In genomic region chr4:86748336-86749291, GRCm38 (mm10) we compare ENCODE assay signal across 8 mouse cellular contexts. TPM values are rescaled to one million over a fixed set of nuclear protein-coding genes. Genes with fewer than 3 reads are reported as not detected.
DNase-seq lines count a peak whose midpoint lies in the region; ATAC-seq lines count a peak whose summit lies in the region.

Dennd4c (plus strand) TSS chr4:86748555.

- ATAC-seq in hindbrain, embryonic 12.5 days (ENCODE audit: low FRiP score) = peak; percentile 96

- no peaks in the 10 kb centered on the region for H3K36me3 ChIP-seq in hindbrain, embryonic 12.5 days

- WGBS in hindbrain, embryonic 12.5 days = under 1% methylated on average over 79 of the region's 95 CpGs

- H3K4me1 ChIP-seq in hindbrain, embryonic 12.5 days = peaks cover 13% of the 10 kb centered on the region

- peak; percentile 99 for DNase-seq in Muller cell, postnatal 12 days (ENCODE audit: inconsistent ontology term)
- DNase-seq in cerebellum, adult 9-11 months = peak; percentile 91
- DNase-seq in frontal cortex, adult 2 months (ENCODE audit: extremely low spot score in 1 of 2, low spot score in 1 of 2) = peak; percentile 79 to 89
- DNase-seq in layer of hippocampus, postnatal 14 days (ENCODE audit: low spot score in 2 of 2) = peak; percentile 79 to 91
- peak; percentile 97 for DNase-seq in lung, postnatal 14 days
- DNase-seq in retina, adult 2 months (ENCODE audit: low read depth, low spot score) = peak; percentile 78
- DNase-seq in thymus, postnatal 36 days = peak; percentile 95 to 96

- H3K9ac ChIP-seq in hindbrain, embryonic 12.5 days = peak within 1 kb of the TSS; percentile 90

- H3K4me2 ChIP-seq in hindbrain, embryonic 12.5 days (replicated peaks) = peak within 1 kb of the TSS; percentile 88

- H3K4me3 ChIP-seq in hindbrain, embryonic 12.5 days = peak within 1 kb of the TSS; percentile 87

- H3K27ac ChIP-seq in hindbrain, embryonic 12.5 days = peak within 1 kb of the TSS; percentile 88

- no peaks in the 10 kb centered on the region for H3K9me3 ChIP-seq in hindbrain, embryonic 12.5 days (replicated peaks)

- no peaks in the 10 kb centered on the region for H3K27me3 ChIP-seq in hindbrain, embryonic 12.5 days

RNA-seq across cellular contexts. Expression of gene Dennd4c, which starts in this region (rescaled TPM):
- 6.9 and 7.5 TPM in 2 replicates for polyA plus RNA-seq in frontal cortex, adult 2 months (2012; rRNA removed)
- 6.0 and 6.7 TPM in 2 replicates for polyA plus RNA-seq in hindbrain, embryonic 12.5 days (2016; fragmentation: Nextera tagmentation; extraction: Ambion mirVana)
- 10 to 100 TPM; 14.8 to 14.9 TPM for total RNA-seq in layer of hippocampus, postnatal 14 days (2021)

Comparison
In these comparisons a context has a peak if more than half of its experiments do, and no peak if none do; other contexts are left out.
1. Peak in every context shown above with its lines: DNase-seq, ATAC-seq, H3K4me3 ChIP-seq and H3K27ac ChIP-seq.